Mouse (Mus musculus) myocyte (in vitro differentiated cells): Measurements from ENCODE around the gene Adcy2.

Experiments
- CEBPB ChIP-seq: IDR thresholded peaks from 2 replicates; pipeline ENCODE4 v1.6.1; 2011; ENCODE audit warnings: mild to moderate bottlenecking, moderate library complexity; ENCODE audit not compliant: poor library complexity, insufficient read depth, severe bottlenecking
- E2F4 ChIP-seq: IDR thresholded peaks from one replicate; pipeline ENCODE4 v1.6.1; 2011; ENCODE audit warnings: mild to moderate bottlenecking, control low read depth, moderate library complexity; ENCODE audit not compliant: insufficient read depth
- MAX ChIP-seq: IDR thresholded peaks from one replicate; pipeline ENCODE4 v1.6.1; 2011; ENCODE audit warnings: low read depth, mild to moderate bottlenecking, control low read depth
- MYOD1 ChIP-seq, 3 experiments: IDR thresholded peaks; one replicate each; pipeline ENCODE4 v1.6.1; 2011; ENCODE audit warnings: control low read depth in 2 of 3, low read depth in 2 of 3, mild to moderate bottlenecking in 2 of 3, moderate library complexity in 1 of 3; ENCODE audit not compliant: insufficient read length in 2 of 3, control insufficient read depth in 1 of 3
- POLR2A ChIP-seq: IDR thresholded peaks from one replicate; pipeline ENCODE4 v1.6.1; 2011; ENCODE audit warnings: low read depth, mild to moderate bottlenecking, control low read depth, moderate library complexity; ENCODE audit not compliant: insufficient read length
- POLR2AphosphoS2 ChIP-seq: IDR thresholded peaks from one replicate; pipeline ENCODE4 v1.6.1; 2011; ENCODE audit warnings: low read depth, control low read depth; ENCODE audit not compliant: insufficient read length
- REST ChIP-seq: IDR thresholded peaks from one replicate; pipeline ENCODE4 v1.6.1; 2011; ENCODE audit warnings: mild to moderate bottlenecking, control low read depth, moderate library complexity; ENCODE audit not compliant: insufficient read depth, insufficient read length
- SRF ChIP-seq: IDR thresholded peaks from one replicate; pipeline ENCODE4 v1.6.1; 2011; ENCODE audit warnings: low read depth; ENCODE audit not compliant: control insufficient read depth, insufficient read length
- USF1 ChIP-seq: IDR thresholded peaks from one replicate; pipeline ENCODE4 v1.6.1; 2011; ENCODE audit warnings: low read depth, mild to moderate bottlenecking, control low read depth, moderate library complexity

DNA sequence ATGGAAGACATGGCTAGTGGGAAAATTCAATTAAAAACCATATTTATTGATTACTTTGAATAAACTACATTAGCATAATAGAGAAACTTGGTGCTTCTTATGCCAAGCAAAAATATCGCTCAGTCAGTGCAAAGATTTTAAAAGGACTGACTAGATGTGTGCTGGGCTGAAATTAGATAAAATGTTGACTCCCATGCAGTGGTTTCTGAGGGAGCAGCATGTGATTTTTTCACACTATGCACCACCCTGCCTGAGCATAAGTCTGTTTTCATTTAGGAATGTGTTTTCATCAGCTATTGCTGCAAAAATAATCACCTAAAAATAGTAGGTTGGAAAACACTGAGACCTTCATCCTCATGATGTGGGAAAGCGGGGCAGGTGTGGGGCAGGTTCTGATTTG lies 250.0 kb downstream of the Adcy2 start:
- no peak for TF ChIP-seq POLR2A
- TF ChIP-seq E2F4: no peak
- no peak for TF ChIP-seq POLR2AphosphoS2
- TF ChIP-seq REST: no peak
- TF ChIP-seq USF1: no peak
- no peak for TF ChIP-seq SRF
- TF ChIP-seq MAX: no peak
- no peak for TF ChIP-seq CEBPB
- TF ChIP-seq MYOD1 (IDR thresholded peaks at IDR 0.05; ENCODE audit: control insufficient read depth in 1 of 3, insufficient read length in 2 of 3, low read depth in 2 of 3): no peak
